Mouse (Mus musculus) megakaryocyte-erythroid progenitor cell, adult 5-6 weeks (primary cell): Measurements from ENCODE around the gene Khnyn. TPM values are rescaled to one million over a fixed set of nuclear protein-coding genes. Genes with fewer than 3 reads are reported as not detected.

Experiments used
- ATAC-seq: replicated peaks from 2 replicates; pipeline ENCODE4 v1.8.0; 2016; ENCODE audit warnings: mild to moderate bottlenecking, inconsistent platforms; ENCODE audit not compliant: severe bottlenecking, poor library complexity, low FRiP score, low TSS enrichment
- total RNA-seq, 2 experiments: library from RNA; stranded (forward) in 1 of 2; stranded (reverse) in 1 of 2; fragments of 200-1000, 215-1000 nt in 1 of 2; fragments of >200 nt in 1 of 2; fragmentation: Nextera tagmentation in 1 of 2; gene quantifications; 2 replicates each; pipeline ENCODE4 v1.2.3; 2014 to 2017

The Khnyn gene
- total RNA-seq, 2 experiments from 2014 or later, result 8.7 to 10.9 TPM

DNA sequence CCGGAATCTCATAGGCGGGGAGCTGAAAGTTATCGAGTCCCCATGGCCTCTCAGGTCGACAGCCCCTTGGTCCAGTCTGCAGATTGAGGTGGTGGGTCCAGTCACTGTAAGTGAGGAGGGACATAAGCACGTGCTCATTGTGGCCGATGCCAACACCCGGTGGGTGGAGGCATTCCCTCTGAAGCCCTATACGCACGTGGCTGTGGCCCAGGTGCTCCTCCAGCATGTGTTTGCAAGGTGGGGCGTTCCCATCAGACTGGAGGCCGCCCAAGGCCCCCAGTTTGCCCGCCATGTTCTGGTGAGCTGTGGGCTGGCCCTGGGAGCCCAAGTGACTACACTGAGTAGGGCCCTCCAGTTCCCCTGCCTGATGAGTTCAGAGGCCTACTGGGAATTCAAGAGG is 12.7 kb upstream of the Khnyn start:
- ATAC-seq, result no peak

DNA sequence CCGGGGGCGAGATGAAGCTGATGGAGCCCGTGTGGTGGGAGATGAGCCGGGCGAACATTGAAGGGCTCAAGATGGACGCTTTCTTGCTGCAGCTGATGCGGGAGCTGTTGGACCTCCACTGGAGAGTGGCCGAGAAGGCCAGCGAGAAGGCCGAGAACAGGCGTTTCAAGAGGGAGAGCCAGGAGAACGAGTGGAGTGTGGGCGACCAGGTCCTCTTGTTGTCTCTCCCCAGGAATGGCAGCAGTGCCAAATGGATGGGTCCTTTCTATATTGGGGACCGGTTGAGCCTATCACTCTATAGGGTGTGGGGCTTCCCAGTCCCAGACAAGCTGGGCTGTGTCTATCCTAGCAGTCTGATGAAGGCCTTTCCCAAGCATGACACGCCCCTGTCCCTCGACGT is 12.2 kb upstream of the Khnyn start:
- no peak for ATAC-seq

DNA sequence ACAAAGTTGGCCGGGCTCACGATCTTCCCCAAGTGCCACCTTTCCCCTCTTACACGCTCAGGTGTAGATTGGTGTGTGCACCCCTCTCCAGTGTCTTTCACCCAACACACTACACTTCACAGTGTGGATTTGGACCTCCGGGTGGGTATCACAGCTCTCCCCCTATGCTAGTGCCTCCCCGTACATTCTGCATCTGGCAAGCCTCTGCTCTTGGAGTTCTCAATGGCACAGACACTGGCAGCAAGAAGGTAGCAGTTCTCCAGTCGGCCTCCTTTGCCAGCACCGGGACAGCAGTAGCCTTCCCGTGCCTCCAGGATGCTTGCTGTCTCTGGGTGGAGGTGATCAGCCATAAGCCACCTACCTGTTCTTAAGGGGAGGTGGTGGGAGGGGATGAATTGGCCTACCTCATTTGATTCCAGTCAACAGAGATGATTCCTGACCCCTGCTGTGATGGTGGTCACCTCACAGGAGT is 11.5 kb upstream of the Khnyn start:
- ATAC-seq, result no peak

DNA sequence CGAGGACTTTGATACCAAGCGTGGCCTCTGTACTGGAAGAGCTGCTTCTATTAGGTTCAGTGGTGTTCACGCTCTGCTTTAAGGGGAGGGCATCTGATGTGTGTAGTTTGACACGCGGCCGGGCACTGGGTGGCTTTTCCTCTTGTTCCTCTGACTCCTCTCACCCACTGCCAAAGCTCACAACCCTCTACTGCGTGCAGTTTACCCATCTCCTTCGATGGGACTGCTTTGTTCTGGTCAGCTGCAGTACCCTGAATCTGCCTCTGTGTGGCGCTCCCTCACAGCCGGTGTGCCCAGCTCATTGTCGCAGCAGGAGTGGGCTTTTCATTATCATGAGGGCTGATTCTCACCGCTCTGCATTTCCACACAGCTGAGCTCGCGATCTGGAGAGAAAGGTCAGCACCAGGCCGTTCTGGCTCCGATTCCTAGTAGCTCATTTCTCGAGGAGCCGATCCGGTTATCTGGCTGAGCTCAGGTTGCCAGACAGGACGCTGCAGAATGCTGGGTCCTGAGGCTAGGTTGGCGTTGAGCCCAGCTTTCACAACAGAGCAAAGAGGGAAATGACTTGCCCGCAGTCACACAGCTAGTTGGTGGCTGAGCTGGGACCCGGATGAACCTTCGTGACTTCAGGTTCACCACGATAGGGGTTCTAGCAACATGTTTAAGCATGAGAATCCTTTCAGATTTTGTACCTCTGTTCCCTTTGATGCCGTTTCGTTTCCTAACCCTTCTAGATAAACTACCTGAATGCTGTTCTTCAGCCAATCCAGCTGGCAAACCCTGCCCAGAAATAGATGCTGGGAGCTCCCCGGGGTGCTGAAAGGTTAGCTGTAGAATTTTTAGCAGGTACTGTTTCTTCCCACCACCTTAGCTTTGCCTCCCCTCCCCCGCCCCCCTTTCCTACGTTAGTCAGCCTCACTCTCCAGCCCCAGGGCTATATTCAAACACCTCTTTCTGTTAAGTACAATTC is 10.7 kb upstream of the Khnyn start:
- ATAC-seq, result peak; percentile 74

DNA sequence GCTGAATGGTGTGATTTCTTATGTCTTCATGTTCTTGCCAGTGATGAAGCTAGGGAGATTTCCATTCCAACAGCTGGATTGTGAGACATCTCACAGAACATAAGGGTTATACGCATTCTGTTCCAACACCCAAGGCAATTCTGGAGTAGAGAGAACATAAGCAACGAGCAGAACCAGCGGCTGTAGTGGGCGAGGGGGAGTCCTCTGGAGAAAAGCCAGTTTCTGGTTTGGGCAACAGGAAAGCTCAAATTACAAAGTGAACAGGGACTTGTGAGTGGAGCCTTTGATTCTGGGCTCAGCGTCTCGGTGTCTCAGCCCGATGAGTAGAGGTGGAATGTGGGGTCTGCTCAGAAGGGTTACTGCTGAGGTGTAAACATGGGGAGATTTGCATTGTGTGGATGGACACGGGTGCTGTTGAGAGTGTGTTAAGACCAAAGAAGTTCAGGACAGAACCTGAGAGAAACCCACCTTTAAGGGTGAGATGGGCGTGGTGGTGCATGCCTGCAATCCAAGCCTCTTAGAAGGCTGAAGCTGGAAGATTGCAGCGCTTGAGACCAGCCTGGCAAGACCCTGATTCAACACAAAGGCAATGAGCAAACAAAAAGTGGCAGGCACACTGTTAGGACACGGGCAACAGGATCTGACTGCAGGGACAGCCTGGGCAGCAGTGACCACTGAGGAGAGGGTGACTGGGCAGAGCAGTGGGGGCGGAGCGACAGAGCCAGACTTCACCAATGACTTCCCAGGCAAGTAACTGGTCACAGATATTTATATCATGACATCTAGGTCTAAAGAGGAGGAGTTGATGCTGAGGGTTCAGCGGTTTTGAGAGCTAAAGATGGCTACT is 7.1 kb upstream of the Khnyn start:
- ATAC-seq, result no peak

DNA sequence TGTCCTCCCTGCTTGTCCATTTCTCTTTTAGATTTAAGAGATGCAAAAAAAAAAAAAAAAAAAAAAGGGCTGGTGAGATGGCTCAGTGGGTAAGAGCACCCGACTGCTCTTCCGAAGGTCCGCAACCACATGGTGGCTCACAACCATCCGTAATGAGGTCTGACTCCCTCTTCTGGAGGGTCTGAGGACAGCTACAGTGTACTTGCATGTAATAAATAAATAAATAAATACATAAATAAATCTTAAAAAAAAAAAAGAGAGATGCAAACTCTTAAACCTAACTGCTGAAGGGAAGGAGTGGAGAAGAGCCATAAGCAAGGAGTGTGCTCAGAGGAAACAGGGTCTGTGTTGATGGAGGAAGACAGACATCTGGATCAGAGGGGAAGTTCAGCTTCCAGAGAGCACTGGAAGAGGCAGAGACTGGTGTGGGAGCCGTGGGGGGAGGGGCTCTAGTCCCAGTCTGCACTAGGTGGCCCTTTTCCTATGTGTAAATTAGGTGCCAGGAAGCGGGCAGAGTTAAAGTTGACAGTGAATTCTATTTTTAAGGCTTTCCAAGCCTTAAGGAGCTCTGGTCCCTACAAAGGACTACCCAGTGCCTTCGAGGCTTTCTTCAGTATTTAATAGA is 6.3 kb upstream of the Khnyn start:
- no peak for ATAC-seq

DNA sequence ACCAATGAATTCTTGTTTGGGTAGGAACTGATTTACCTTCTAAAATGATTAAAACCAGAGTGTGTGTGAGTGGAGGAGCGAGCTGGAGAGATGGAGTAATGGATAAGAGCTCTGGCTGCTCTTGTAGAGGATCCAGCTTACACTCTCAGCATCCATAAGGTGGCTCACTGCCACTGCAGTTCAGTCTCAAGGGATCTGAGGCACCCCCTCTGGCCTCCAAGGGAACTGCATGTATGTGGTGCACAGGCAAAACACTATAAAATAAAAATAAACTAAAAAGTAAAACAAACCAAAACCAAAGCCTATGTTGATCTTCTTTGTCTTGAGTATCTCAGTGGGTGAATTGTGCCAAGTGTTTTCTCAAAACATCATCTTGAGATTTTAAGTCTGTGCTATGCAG is 5.1 kb upstream of the Khnyn start:
- peak; percentile 89 for ATAC-seq

DNA sequence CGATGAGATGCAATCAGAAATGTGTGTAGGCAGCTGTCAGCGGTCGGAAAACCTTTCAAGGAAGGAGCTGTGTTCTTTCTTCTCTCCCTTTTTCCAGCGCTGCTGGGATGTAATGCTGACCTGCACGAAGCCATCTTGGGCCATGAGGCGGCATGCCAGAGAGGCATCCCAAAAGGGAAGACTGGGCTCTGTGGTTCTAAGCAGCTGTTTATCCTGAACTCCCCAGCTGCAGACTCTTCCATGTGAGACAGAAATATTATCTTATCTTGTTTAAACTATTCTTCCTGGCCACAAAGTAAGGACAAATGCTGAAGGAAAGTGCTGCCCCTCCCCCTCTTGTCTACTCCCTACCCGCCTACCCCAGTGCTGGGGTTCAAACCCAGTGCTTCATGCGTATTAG is 3.8 kb upstream of the Khnyn start:
- ATAC-seq, result no peak

DNA sequence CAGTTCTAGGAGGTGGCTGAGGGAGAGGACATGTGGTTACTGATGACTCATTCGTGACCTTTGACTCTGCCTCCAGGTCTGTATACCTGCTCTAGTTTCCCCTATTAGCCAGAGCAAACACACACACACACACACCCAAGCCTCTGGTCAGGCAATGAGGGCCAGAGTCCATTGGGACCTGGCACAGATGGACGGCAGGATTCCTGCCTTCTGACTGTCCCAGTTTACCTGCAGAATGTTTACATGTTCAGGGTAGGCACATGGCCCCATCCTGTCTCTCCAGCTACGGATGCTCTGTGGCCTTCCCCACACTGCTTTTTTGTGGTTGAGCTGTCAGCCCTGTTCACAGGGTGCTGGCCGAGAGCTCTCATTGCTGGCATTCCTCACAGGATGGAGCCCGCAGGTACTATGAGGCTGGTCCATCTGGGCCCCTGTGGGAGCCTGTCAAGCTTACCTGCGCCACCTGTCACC is 2.5 kb upstream of the Khnyn start:
- ATAC-seq, result no peak

DNA sequence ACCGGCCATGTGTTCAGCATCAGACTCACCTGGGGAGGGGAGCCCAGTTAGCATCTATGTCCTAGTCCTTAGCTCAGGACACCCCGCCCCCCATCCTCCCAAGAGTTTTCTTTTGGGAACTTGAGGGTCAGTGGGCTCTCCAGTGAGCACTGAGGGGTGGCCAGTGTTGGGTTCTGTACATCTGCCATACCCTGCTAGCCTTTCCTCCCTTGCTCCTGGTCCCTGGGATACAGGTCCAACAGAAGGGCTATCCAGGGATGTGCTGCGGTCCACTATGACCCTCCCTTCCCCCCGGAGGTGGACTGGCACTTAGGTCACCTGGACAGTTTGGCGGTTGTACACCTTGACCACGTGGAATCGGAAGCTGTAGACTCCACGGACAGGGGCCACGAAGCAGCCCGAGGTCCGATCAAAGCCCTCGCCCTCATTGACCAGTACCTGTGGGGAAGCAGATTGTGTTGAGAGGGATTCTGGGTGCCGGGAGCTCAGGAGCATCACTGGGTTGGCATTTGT is 1.5 kb upstream of the Khnyn start:
- no peak for ATAC-seq

DNA sequence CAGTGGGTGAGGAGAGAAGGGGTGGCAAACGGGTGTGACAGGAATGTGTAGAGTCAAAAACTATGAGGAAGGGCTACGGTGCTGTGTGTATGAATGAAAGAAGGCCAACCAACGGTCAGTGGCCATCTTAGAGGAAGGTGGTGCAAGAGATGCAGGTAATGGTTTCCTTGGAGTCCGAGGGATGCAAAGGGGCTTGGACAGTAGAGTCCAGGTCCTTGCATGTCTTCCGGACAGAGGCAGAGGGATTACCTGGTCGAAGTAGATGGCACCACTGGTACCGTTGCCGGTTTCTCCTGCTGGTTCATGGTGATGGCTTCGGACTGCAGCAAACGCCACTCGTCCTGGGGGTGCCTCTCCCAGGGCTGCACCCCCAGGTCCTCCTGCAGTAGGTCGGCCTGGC is 1.1 kb upstream of the Khnyn start:
- no peak for ATAC-seq

DNA sequence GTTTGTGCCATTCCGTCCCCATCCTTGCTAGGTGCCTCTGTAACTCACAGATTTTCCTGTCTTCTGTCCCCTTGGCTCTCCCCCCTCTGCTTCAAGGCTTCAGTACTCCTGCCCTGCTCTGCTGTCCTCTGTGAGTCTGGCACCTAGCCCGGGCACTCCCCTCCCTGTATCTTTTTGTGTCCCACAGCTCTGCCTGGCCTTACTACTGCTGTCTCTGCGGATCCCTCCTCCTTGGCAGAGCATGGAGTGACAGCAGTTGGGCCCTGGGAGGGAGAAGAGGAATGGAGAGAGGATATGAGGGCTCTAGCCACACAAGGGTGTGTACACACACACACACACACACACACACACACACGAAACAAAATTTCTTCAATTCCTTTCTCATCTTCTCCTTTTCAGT is 581 bp upstream of the Khnyn start, which contains the start of gene Cbln3:
TSS of gene Cbln3 (minus strand) at position 227 of the 400 bp plus-strand sequence.
- ATAC-seq, result peak; percentile 39

DNA sequence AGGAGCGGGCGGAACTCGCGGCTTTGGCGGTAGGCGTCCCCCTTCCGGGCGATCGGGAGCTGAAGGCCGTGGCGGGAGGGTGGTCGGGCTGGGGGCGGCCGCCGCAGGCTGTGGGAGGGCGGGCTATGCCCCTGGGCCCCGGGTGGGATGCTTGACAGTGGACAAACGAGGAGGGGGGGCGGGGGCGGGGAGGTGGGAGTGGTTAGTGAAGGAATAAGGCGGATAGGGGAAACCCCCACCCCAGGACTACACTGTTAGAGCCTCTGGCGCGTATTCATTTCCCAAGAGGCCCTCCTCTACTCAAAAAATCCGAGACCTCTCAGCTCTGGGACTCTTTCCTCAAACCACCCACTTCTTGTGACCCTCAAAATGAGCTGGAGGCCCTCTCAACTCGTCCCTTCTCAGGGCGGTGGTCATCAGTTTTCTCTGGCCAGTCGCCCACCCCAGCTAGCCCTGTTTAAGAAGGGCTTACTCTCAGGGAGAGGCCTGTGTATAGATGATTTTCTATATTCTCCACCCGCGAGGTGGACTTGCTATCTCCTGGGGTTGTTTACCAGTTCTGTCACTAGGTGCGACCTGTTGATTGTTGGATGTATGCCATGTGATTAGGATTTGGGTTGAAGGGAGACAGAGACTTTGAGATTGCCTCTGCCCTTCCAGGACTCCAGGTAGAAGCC is 505 bp downstream of the Khnyn start:
- ATAC-seq, result peak; percentile 36

DNA sequence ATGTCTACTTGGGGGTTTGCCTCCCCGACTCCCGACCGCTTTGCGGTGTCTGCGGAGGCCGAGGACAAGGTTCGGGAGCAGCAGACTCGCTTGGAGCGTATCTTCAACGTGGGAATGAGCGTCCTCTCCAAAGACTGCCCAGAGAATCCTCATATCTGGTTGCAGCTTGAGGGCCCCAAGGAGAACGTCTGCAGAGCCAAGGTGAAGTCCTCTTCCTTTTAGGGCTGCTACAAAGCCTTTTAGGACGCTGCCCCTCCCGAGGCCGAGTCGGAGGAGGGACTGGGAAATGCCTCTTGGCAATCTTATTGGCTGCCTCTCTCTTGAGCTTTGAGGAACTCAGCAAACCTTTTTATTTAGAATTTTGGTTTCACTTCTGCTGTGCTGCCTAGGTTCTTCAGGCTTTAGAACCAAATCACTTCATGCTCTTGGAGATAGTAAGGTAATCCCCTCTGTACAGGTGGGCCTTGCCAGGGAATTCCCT is 1.1 kb downstream of the Khnyn start:
- peak; percentile 31 for ATAC-seq

DNA sequence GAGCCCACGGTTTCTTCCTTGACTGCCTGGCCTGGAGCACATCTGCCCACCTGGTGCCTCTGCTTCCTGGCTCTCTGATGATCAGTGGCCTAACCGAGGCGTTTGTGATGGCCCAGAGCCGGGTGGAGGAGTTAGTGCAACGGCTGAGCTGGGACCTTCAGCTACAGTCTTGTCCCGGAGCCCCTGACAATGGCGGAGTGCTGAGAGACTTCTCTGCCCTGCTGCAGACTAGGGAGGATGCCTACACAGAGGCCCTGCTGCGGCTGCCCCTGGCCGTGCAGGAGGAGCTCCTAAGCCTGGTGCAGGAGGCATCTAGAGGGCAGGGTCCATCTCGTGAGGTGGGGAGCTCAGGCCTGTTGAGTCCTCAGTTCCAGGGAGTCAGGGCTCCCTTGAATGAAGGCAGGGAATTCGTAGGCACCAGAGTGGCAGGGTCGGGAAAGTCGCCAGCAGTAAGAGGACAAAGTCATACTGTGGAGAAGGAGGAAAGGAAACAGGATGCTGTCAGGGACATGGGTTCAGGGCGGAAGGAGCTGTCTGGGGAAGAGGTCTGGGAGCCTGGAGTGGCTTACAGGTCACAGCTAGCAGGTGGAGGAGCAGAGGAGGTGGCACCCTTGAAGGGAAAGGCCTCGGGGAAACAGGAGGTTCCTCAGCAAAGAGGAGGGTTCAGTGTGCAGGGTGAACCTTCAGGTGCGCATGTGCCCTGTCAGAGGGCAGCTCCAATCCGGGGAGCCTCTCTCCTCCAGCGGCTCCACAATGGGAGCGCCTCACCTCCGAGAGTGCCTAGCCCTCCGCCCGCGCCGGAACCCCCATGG is 2.0 kb downstream of the Khnyn start:
- ATAC-seq, result no peak

DNA sequence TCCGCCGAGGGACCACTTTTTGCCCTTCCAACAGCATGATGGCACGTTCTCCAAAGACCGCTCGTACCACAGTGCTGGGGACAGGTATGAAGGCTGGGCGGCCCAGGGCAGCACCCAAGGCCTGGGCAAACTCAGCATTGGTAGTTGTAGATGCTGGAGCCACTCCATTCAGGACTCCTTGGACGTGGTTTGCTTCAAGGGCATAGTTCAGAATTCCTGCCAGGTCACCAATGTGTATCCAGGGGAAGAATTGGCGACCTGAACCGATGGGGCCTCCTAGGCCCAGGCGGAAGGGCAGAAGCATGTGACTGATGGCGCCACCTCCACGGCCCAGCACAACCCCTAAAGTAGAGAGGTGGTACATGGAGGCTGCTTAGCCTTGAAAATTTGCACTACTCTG is 12.9 kb downstream of the Khnyn start:
- no peak for ATAC-seq

DNA sequence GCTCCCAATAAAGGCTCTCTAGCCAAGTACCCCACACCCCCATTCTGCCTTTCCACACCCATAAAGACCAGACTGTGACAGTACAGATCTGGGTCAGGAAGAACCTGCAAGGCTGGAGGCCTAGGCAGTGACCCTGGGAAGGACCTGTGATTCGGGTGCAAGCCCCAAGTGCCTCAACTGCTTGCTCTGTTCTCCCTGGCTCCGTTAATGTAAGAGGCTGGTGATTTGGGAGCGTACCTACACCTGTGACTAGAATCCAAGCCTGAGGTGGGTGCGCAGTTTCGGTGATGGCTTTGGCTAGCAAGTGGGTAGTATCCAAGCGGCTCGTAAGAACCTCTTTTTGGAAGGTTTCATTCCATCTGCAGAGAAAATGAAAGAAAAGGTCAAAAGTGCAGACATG is 14.2 kb downstream of the Khnyn start:
- no peak for ATAC-seq
